ENCODE assay signal across 9 mouse cellular contexts in the genomic region with DNA sequence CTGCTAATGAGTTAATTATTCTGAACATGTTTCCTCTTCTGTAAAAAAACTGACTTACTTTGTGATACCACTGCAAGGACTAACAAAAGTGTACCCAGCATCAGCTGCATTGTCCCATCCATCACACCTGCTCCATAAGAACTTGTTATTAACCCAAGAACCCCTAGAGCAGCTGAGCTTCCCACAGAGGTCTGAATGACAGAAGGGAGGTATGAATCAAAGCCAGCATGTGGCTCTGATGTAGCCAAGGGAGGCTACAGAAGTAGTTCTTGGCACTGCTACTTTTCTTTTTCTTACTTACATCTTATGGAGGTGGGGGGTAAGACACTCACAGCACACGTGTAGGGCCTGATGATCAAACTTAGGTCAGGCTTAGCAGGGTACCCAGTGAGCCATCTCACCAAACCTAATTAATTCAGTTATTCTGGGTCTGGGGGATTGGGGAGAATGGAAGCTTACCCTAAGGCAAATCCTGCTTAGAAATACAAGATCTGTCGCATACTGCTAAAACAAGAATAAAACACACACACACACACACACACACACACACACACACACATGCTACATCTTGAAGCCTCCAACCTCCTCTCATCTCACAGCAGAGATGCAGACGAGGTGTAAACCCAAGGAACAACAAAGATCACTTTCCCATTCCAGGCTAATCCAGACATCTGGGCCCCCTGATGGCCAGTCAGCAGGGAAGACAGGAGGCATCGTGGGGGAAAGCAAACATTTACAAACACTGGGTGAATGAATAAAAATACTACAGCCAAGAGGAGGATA. TPM values are rescaled to one million over a fixed set of nuclear protein-coding genes. Genes with fewer than 3 reads are reported as not detected.
DNase-seq lines count a peak whose midpoint lies in the region; ATAC-seq and TF ChIP-seq lines count a peak whose summit lies in the region.
"Had no signal": no experiment of that assay in that cellular context is flagged by ENCODE, and none has a peak within 500 bp of the region (broad histone marks: within the 10 kb centered on the region; RNA-seq: fewer than 3 reads in every experiment).

No protein-coding gene starts in this region.

- peak overlapping the region; percentile 16 for H3K27ac ChIP-seq in heart, embryonic 13.5 days (replicated peaks)
- H3K27ac ChIP-seq in heart, embryonic 11.5 days (ENCODE audit: low read depth, low read length), result no peak overlapping the region; the same call in 1 of the 2 replicates
- H3K27ac ChIP-seq in bone marrow, adult 2 months (ENCODE audit: control insufficient read depth, insufficient read depth, low read depth, low read length, poor library complexity), result peak overlapping the region; percentile 11; the same call in 1 of the 2 replicates
- H3K27ac ChIP-seq in forebrain, embryonic 16.5 days (ENCODE audit: low read length), result peak overlapping the region; percentile 49; the same call in 1 of the 2 replicates
- H3K27ac ChIP-seq in midbrain, embryonic 12.5 days (replicated peaks), result peak overlapping the region; percentile 75
- H3K27ac ChIP-seq in thymus, adult 2 months (ENCODE audit: control insufficient read depth, insufficient read depth, low read length), result no peak overlapping the region
- H3K27ac ChIP-seq: embryonic facial prominence, embryonic 12.5 days had no signal

- H3K9ac ChIP-seq in heart, embryonic 13.5 days, result 0 out of 2 replicates have a peak overlapping the region, but pooled peaks have one; percentile 60
- no peak overlapping the region for H3K9ac ChIP-seq in heart, embryonic 11.5 days (ENCODE audit: low read depth, low read length)
- no peak overlapping the region for H3K9ac ChIP-seq in forebrain, embryonic 16.5 days (replicated peaks; ENCODE audit: low read depth, low read length)
- H3K9ac ChIP-seq in midbrain, embryonic 12.5 days (replicated peaks), result no peak overlapping the region
- H3K9ac ChIP-seq: embryonic facial prominence, embryonic 12.5 days had no signal

- H3K27me3 ChIP-seq in heart, embryonic 13.5 days (replicated peaks), result no peaks in the 10 kb centered on the region
- H3K27me3 ChIP-seq in heart, embryonic 11.5 days (ENCODE audit: control insufficient read depth, insufficient read depth, low read length), result no peaks in the 10 kb centered on the region
- no peaks in the 10 kb centered on the region for H3K27me3 ChIP-seq in forebrain, embryonic 16.5 days (replicated peaks; ENCODE audit: control insufficient read depth, insufficient read depth, low read length)
- no peaks in the 10 kb centered on the region for H3K27me3 ChIP-seq in midbrain, embryonic 12.5 days
- H3K27me3 ChIP-seq in thymus, adult 2 months (ENCODE audit: control insufficient read depth, insufficient read depth, low read length), result no peaks in the 10 kb centered on the region
- H3K27me3 ChIP-seq: embryonic facial prominence, embryonic 12.5 days had no signal

- H3K4me2 ChIP-seq in heart, embryonic 13.5 days, result peak overlapping the region; percentile 33
- no peak overlapping the region for H3K4me2 ChIP-seq in heart, embryonic 11.5 days
- H3K4me2 ChIP-seq in forebrain, embryonic 16.5 days (ENCODE audit: low read length), result no peak overlapping the region
- H3K4me2 ChIP-seq in midbrain, embryonic 12.5 days (replicated peaks), result 0 out of 2 replicates have a peak overlapping the region, but pooled peaks have one; percentile 2
- H3K4me2 ChIP-seq: embryonic facial prominence, embryonic 12.5 days had no signal

- peaks cover 100% of the 10 kb centered on the region for H3K4me1 ChIP-seq in heart, embryonic 13.5 days
- peaks cover 98% of the 10 kb centered on the region for H3K4me1 ChIP-seq in heart, embryonic 11.5 days (ENCODE audit: control insufficient read depth, insufficient read depth, low read length)
- peaks cover 22% of the 10 kb centered on the region for H3K4me1 ChIP-seq in bone marrow, adult 2 months (ENCODE audit: control insufficient read depth, insufficient read depth, low read length)
- H3K4me1 ChIP-seq in forebrain, embryonic 16.5 days (replicated peaks; ENCODE audit: control insufficient read depth, insufficient read depth, low read length), result peaks cover 47% of the 10 kb centered on the region
- H3K4me1 ChIP-seq in midbrain, embryonic 12.5 days, result peaks cover 92% of the 10 kb centered on the region
- peaks cover 27% of the 10 kb centered on the region for H3K4me1 ChIP-seq in thymus, adult 2 months (replicated peaks; ENCODE audit: control insufficient read depth, insufficient read depth, low read length)

- no peak overlapping the region for H3K4me3 ChIP-seq in heart, embryonic 13.5 days
- H3K4me3 ChIP-seq in heart, embryonic 11.5 days (ENCODE audit: low read depth, low read length), result no peak overlapping the region
- H3K4me3 ChIP-seq in bone marrow, adult 2 months (replicated peaks; ENCODE audit: control insufficient read depth, low read depth, low read length), result no peak overlapping the region
- no peak overlapping the region for H3K4me3 ChIP-seq in forebrain, embryonic 16.5 days (replicated peaks; ENCODE audit: low read length)
- no peak overlapping the region for H3K4me3 ChIP-seq in midbrain, embryonic 12.5 days
- no peak overlapping the region for H3K4me3 ChIP-seq in thymus, adult 2 months (ENCODE audit: control insufficient read depth, insufficient read depth, low read length)
- H3K4me3 ChIP-seq: embryonic facial prominence, embryonic 12.5 days had no signal

- DNase-seq in thymus, postnatal 14 days, result no peak
- DNase-seq in thymus, adult 2 months, result no peak

- no peaks in the 10 kb centered on the region for H3K9me3 ChIP-seq in heart, embryonic 13.5 days
- no peaks in the 10 kb centered on the region for H3K9me3 ChIP-seq in heart, embryonic 11.5 days (replicated peaks; ENCODE audit: control insufficient read depth, low read length)
- H3K9me3 ChIP-seq in forebrain, embryonic 16.5 days (ENCODE audit: control insufficient read depth, low read length), result no peaks in the 10 kb centered on the region
- H3K9me3 ChIP-seq in midbrain, embryonic 12.5 days, result no peaks in the 10 kb centered on the region
- H3K9me3 ChIP-seq: embryonic facial prominence, embryonic 12.5 days had no signal

- 30% methylated on average over 4 of the region's 4 CpGs for WGBS in heart, embryonic 13.5 days
- whole genome bisulfite sequencing in heart, embryonic 11.5 days (ENCODE audit: insufficient replicate concordance), result 32% methylated on average over 4 of the region's 4 CpGs
- WGBS in bone marrow, adult 2 months, result 61% methylated on average over 4 of the region's 4 CpGs
- 5% methylated on average over 4 of the region's 4 CpGs for WGBS in forebrain, embryonic 16.5 days
- 5% methylated on average over 4 of the region's 4 CpGs for WGBS in midbrain, embryonic 12.5 days
- 69% methylated on average over 4 of the region's 4 CpGs for WGBS in thymus, adult 2 months

- TF ChIP-seq POLR2A in bone marrow, adult 2 months (IDR thresholded peaks at IDR 0.05; ENCODE audit: borderline replicate concordance, control insufficient read depth, low read depth, low read length), result no peak
- TF ChIP-seq POLR2A in thymus, adult 2 months (IDR thresholded peaks at IDR 0.05; ENCODE audit: control insufficient read depth, extremely low read depth, insufficient read depth, low read length, poor library complexity), result no peak

- no peak for TF ChIP-seq CTCF in bone marrow, adult 2 months (IDR thresholded peaks at IDR 0.05; ENCODE audit: control insufficient read depth, insufficient read depth, low read length)
- no peak for TF ChIP-seq CTCF in thymus, adult 2 months (IDR thresholded peaks at IDR 0.05; ENCODE audit: borderline replicate concordance, control insufficient read depth, extremely low read depth, insufficient read depth, low read length, poor library complexity)

- ATAC-seq in heart, embryonic 13.5 days (ENCODE audit: extremely low read depth, insufficient number of reproducible peaks, low FRiP score, low TSS enrichment), result no peak
- ATAC-seq in heart, embryonic 11.5 days (replicated peaks; ENCODE audit: insufficient number of reproducible peaks, low FRiP score, low TSS enrichment), result no peak
- ATAC-seq in forebrain, embryonic 16.5 days, result peak; percentile 53
- peak; percentile 41 for ATAC-seq in midbrain, embryonic 12.5 days (ENCODE audit: low FRiP score, low read depth)
- no peak for ATAC-seq in monocyte, adult 5-6 weeks (replicated peaks; ENCODE audit: insufficient number of reproducible peaks, low FRiP score, low TSS enrichment, poor library complexity, severe bottlenecking)

- H3K36me3 ChIP-seq in heart, embryonic 13.5 days, result no peaks in the 10 kb centered on the region
- no peaks in the 10 kb centered on the region for H3K36me3 ChIP-seq in heart, embryonic 11.5 days (ENCODE audit: control insufficient read depth, insufficient read depth, low read length)
- no peaks in the 10 kb centered on the region for H3K36me3 ChIP-seq in forebrain, embryonic 16.5 days (ENCODE audit: control insufficient read depth, insufficient read depth)
- no peaks in the 10 kb centered on the region for H3K36me3 ChIP-seq in midbrain, embryonic 12.5 days
- H3K36me3 ChIP-seq in thymus, adult 2 months (ENCODE audit: control insufficient read depth, insufficient read depth, low read length), result no peaks in the 10 kb centered on the region
- H3K36me3 ChIP-seq: embryonic facial prominence, embryonic 12.5 days had no signal

RNA-seq across cellular contexts. Expression of a gene that starts 11.5 kb away (rescaled TPM):
- 60.0 and 62.0 TPM in 2 replicates for polyA plus RNA-seq in heart, embryonic 13.5 days (2015; fragmentation: Nextera tagmentation; extraction: Ambion mirVana)
- polyA plus RNA-seq in heart, embryonic 11.5 days (2014; fragmentation: Nextera tagmentation; extraction: Ambion mirVana), result 51.4 and 57.6 TPM in 2 replicates
- 22.7 and 38.1 TPM in 2 replicates for polyA plus RNA-seq in bone marrow, adult 2 months (2011; ENCODE audit: insufficient read depth, insufficient read length, low replicate concordance, missing spikeins)
- 19.9 and 23.0 TPM in 2 replicates for polyA plus RNA-seq in forebrain, embryonic 16.5 days (2015; fragmentation: Nextera tagmentation; extraction: Ambion mirVana)
- polyA plus RNA-seq in midbrain, embryonic 12.5 days (2016; fragmentation: Nextera tagmentation; extraction: Ambion mirVana), result 69.5 and 76.4 TPM in 2 replicates
- polyA plus RNA-seq in thymus, adult 2 months (2012; rRNA removed), result 67.2 and 69.6 TPM in 2 replicates
- total RNA-seq in monocyte, adult 5-6 weeks (2017), result 205 to 262 TPM (median 212 TPM) in 3 replicates

RNA-seq across cellular contexts. Expression of a gene that starts 52.0 kb away (rescaled TPM):
- polyA plus RNA-seq in heart, embryonic 13.5 days (2015; fragmentation: Nextera tagmentation; extraction: Ambion mirVana), result 3.2 and 4.5 TPM in 2 replicates
- 3.7 and 4.0 TPM in 2 replicates for polyA plus RNA-seq in heart, embryonic 11.5 days (2014; fragmentation: Nextera tagmentation; extraction: Ambion mirVana)
- polyA plus RNA-seq in bone marrow, adult 2 months (2011; ENCODE audit: insufficient read depth, insufficient read length, low replicate concordance, missing spikeins), result 7.5 and 13.4 TPM in 2 replicates
- polyA plus RNA-seq in forebrain, embryonic 16.5 days (2015; fragmentation: Nextera tagmentation; extraction: Ambion mirVana), result 19.5 and 20.7 TPM in 2 replicates
- 18.7 and 21.5 TPM in 2 replicates for polyA plus RNA-seq in midbrain, embryonic 12.5 days (2016; fragmentation: Nextera tagmentation; extraction: Ambion mirVana)
- 0.78 and 0.98 TPM in 2 replicates for polyA plus RNA-seq in thymus, adult 2 months (2012; rRNA removed)
- total RNA-seq in monocyte, adult 5-6 weeks (2017), result 0.67 to 5.1 TPM (median 0.68 TPM) in 3 replicates

Comparison
In these comparisons a context has a peak if more than half of its experiments do, and no peak if none do; other contexts are left out.
1. H3K27ac ChIP-seq: peak in heart, embryonic 13.5 days (single experiment), bone marrow, adult 2 months (single experiment), forebrain, embryonic 16.5 days (single experiment) and midbrain, embryonic 12.5 days (single experiment); none in heart, embryonic 11.5 days (single experiment) and thymus, adult 2 months (single experiment).
2. H3K4me2 ChIP-seq: peak in heart, embryonic 13.5 days (single experiment) and midbrain, embryonic 12.5 days (single experiment); none in heart, embryonic 11.5 days (single experiment) and forebrain, embryonic 16.5 days (single experiment).
3. ATAC-seq: peak in forebrain, embryonic 16.5 days (single experiment) and midbrain, embryonic 12.5 days (single experiment); none in heart, embryonic 13.5 days (single experiment), heart, embryonic 11.5 days (single experiment) and monocyte, adult 5-6 weeks (single experiment).